Mouse (Mus musculus) C2C12 (cell line): ENCODE data around the gene Mks1.

Experiments
- CEBPB ChIP-seq: IDR thresholded peaks from one replicate; pipeline ENCODE4 v1.6.1; 2011; ENCODE audit warnings: low read depth, mild to moderate bottlenecking, control low read depth, moderate library complexity
- CTCF ChIP-seq: IDR thresholded peaks from one replicate; pipeline ENCODE4 v1.5.1; 2011; ENCODE audit not compliant: control insufficient read depth, insufficient read depth, insufficient read length
- MYOD1 ChIP-seq: IDR thresholded peaks from one replicate; pipeline ENCODE4 v1.6.1; 2011; ENCODE audit warnings: low read depth; ENCODE audit not compliant: control insufficient read depth, insufficient read length
- USF1 ChIP-seq: IDR thresholded peaks from one replicate; pipeline ENCODE4 v1.6.1; 2011; ENCODE audit warnings: low read depth, mild to moderate bottlenecking, control low read depth, moderate library complexity

GRCm38 (mm10) chr11:87816707-87817442 lies 36.1 kb upstream of the Mks1 start:
- TF ChIP-seq CTCF = peak; percentile 47
- no peak for TF ChIP-seq MYOD1
- TF ChIP-seq USF1 = no peak
- no peak for TF ChIP-seq CEBPB
